Mouse (Mus musculus): ENCODE data around the gene Gm8334. TPM values are rescaled to one million over a fixed set of nuclear protein-coding genes. Genes with fewer than 3 reads are reported as not detected.
"Not testable (repeated sequence)": the region's sequence is repeated elsewhere in the genome, so short reads cannot be mapped to it uniquely, and the experiment has no call there.

The Gm8334 gene
- not detected for polyA plus RNA-seq (2017; shearing (Covaris generic))

DNA sequence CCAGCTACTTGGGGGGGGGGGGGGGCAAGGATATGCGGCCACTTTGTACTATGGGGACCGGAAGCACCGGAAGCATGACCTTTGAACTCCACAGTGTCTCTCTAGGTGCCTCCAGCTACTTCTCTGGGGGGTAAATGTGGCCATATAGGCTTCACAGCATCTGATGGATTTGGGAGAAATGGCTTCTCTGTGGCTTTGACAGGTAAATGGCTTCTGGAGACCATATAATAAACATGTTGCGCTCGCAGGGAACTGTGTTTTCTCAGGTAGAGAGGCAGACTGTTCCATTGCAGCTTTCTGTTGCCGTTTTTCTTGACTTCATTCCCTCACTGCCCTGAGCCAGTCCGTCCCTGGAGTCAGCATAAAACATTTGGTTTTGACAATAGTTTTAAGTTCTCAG, at the start of gene Gm8334:
Gene Gm8334, minus strand, starts transcription at position 101 of the 400 bp plus-strand sequence.
- not testable (repeated sequence) for ATAC-seq

DNA sequence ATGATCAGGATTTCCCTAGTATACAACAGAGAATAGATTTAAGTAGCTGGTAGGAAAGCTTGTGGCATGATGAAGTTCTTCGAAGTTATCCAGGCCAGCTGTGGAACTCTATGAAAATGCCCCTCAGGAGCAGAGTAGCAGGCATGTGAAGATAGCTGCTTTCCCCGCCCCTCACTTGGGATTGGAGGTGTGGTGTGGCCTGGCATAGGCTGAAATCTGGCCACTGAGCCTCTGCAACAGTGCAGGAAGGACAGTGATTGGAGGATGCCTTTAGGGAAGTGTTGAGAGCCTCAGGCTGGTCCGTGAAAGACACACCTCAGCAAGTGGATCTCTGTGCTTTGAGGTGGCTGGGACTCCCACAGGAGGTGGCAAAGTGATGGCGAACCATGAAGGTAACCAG, 48.3 kb upstream of the Gm8334 start, which contains the start of gene Gm15127:
Gene Gm15127, plus strand, starts transcription at position 301 of the 400 bp plus-strand sequence.
- ATAC-seq = not testable (repeated sequence)

Other genes starting within 250 kb of the Gm8334 start
- gene Gm15114, start 126.2 kb downstream of the Gm8334 start, polyA plus RNA-seq (2017; shearing (Covaris generic)) = not detected
- gene Gm15127, start 48.4 kb upstream of the Gm8334 start, polyA plus RNA-seq (2017; shearing (Covaris generic)) = not detected
- not detected for gene Luzp4, start 242.5 kb upstream of the Gm8334 start, polyA plus RNA-seq (2017; shearing (Covaris generic))

Data from inflammation-experienced regulatory T-cells, adult 6 months (primary cell).